Mouse (Mus musculus): ENCODE results near the gene Cpe.

The Cpe gene

DNA sequence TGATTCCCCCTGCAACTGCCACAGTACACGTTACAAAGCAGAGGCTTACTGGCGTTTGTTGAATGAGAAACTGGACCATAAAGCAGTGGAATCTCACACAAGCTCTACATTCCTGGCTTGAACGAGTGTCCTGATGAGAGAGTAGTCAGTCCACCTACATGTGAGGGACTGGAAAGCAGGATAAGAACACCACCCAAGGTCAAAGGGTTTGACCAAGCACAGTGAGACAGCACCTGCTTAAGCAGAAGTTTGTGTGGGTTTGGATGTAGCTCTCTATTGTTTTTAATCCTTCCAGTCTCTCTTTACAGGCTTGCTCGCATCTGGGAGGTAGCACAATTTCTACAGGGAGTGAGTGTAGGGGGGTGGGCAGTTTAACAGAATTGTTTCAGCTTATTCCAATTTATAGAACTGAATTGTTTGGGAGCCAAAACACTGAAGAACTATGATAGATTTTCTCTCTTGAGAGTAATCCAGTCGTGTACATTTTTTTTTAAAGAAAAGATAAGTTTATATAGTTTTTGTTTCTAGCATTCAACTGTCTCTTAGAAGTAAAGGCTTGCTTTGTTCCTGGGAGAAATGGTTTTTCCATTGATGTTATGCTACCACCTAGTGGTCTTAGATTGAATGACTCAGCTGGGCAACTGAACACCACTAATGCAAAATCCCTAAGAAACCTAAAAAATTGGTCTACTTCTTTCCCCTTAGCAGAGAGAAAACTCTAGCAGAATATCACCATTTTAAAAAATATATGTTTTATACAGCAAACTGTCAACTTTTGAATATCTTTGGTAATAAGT is 144.6 kb downstream of the Cpe start:
- DNase-seq (ENCODE audit: low read depth, low spot score), result peak; percentile 81

- DNase-seq (ENCODE audit: low read depth, low spot score), result no peak
These were observed 149.4 kb downstream of the Cpe start for GRCm38 (mm10) chr8:64543441-64543840.
